Mouse (Mus musculus) lung, adult 2 months (tissue): ENCODE results near the gene Tspan3.

ENCODE experiments used
- CTCF ChIP-seq: fragments of 200-500 bp; IDR thresholded peaks from 2 replicates; pipeline ENCODE4 v1.5.1; 2011; ENCODE audit warnings: mild to moderate bottlenecking, low read length, control low read depth; ENCODE audit not compliant: insufficient read depth
- POLR2A ChIP-seq: fragments of 200-500 bp; IDR thresholded peaks from 2 replicates; pipeline ENCODE4 v1.6.1; 2011; ENCODE audit warnings: low read depth, mild to moderate bottlenecking, control low read depth, low read length, borderline replicate concordance; ENCODE audit errors: extremely low read depth

- no peak for TF ChIP-seq POLR2A
- no peak for TF ChIP-seq CTCF
Measured at GRCm38 (mm10) chr9:56128331-56128730, 36.9 kb downstream of the Tspan3 start.
